Mouse (Mus musculus) forebrain, embryonic 11.5 days (tissue): ENCODE measurements around the gene Tada1. TPM values are rescaled to one million over a fixed set of nuclear protein-coding genes. Genes with fewer than 3 reads are reported as not detected.

Experiments
- ATAC-seq: fragments of 200-750 bp; cut with Nextera tagmentation; replicated peaks from 2 replicates; pipeline ENCODE4 v1.8.0; 2017; ENCODE audit warnings: moderate TSS enrichment; ENCODE audit not compliant: low FRiP score
- DNase-seq: peaks from one replicate; pipeline ENCODE4 v3.0.0-alpha.2; 2017; ENCODE audit warnings: low spot score
- H3K27ac ChIP-seq: fragments of 300-500 bp; sonication (generic); 2 replicates; pipeline ENCODE4 v1.5.1; 2014; ENCODE audit warnings: low read depth, low read length
- H3K27me3 ChIP-seq: fragments of 300-500 bp; sonication (generic); 2 replicates; pipeline ENCODE4 v1.6.1; 2014; ENCODE audit warnings: mild to moderate bottlenecking, low read length, mixed read lengths; ENCODE audit not compliant: control insufficient read depth, insufficient read depth
- H3K36me3 ChIP-seq: fragments of 300-500 bp; sonication (generic); 2 replicates; pipeline ENCODE4 v1.6.1; 2014; ENCODE audit warnings: mild to moderate bottlenecking, low read length, moderate library complexity, mixed read lengths; ENCODE audit not compliant: control insufficient read depth, insufficient read depth
- H3K4me1 ChIP-seq: fragments of 300-500 bp; sonication (generic); replicated peaks from 2 replicates; pipeline ENCODE4 v1.6.1; 2014; ENCODE audit warnings: low read length, mixed read lengths; ENCODE audit not compliant: control insufficient read depth, insufficient read depth
- H3K4me2 ChIP-seq: fragments of 300-500 bp; sonication (generic); 2 replicates; pipeline ENCODE4 v1.6.1; 2014; ENCODE audit warnings: low read depth, mild to moderate bottlenecking, low read length, moderate library complexity, mixed read lengths; ENCODE audit not compliant: severe bottlenecking
- H3K4me3 ChIP-seq: fragments of 300-500 bp; sonication (generic); 2 replicates; pipeline ENCODE4 v1.5.1; 2014; ENCODE audit warnings: low read depth, low read length
- H3K9ac ChIP-seq: fragments of 300-500 bp; sonication (generic); 2 replicates; pipeline ENCODE4 v1.6.1; 2014; ENCODE audit warnings: low read length
- H3K9me3 ChIP-seq: fragments of 300-500 bp; sonication (generic); 2 replicates; pipeline ENCODE4 v1.6.1; 2016; ENCODE audit warnings: low read length, mixed read lengths; ENCODE audit not compliant: control insufficient read depth
- WGBS: fragments of 180-500 bp; shearing (Covaris S2); extraction: QIAGEN DNeasy Blood & Tissue Kit; methylation state at CpG from one replicate; pipeline ENCODE4 v1.1.7; 2014; 5-methylcytosine and 5-hydroxymethylcytosine counted together
- polyA plus RNA-seq: library from polyadenylated mRNA; unstranded; fragments of >200 nt; fragmentation: Nextera tagmentation; extraction: Ambion mirVana; gene quantifications from 2 replicates; pipeline ENCODE4 v1.2.1, GENCODE M21; 2014

The Tada1 gene
- 64.0 and 70.1 TPM in 2 replicates for polyA plus RNA-seq

GRCm38 (mm10) chr1:166379013-166379629, at the start of gene Tada1:
Tada1 (plus strand) TSS chr1:166379097.
- Histone ChIP-seq H3K27me3 (no peaks in the 10 kb centered on the region), H3K9ac (peak within 1 kb of the TSS; percentile 96), H3K9me3 (no peaks in the 10 kb centered on the region), H3K4me2 (peak within 1 kb of the TSS; percentile 62), H3K36me3 (no peaks in the 10 kb centered on the region), H3K4me3 (peak within 1 kb of the TSS; percentile 93), H3K4me1 (peaks cover 5% of the 10 kb centered on the region), H3K27ac (peak within 1 kb of the TSS; percentile 60)
- ATAC-seq = peak; percentile 94
- under 1% methylated on average over 74 of the region's 81 CpGs for WGBS
- peak; percentile 98 for DNase-seq

GRCm38 (mm10) chr1:166330752-166331151, 48.1 kb upstream of the Tada1 start:
- H3K27me3 ChIP-seq = no peaks in the 10 kb centered on the region
- H3K9ac ChIP-seq = no peak overlapping the region
- H3K9me3 ChIP-seq = no peaks in the 10 kb centered on the region
- H3K27ac ChIP-seq = no peak overlapping the region
- WGBS = 70% methylated on average over 3 of the region's 3 CpGs
- DNase-seq = no peak
- no peaks in the 10 kb centered on the region for H3K4me1 ChIP-seq
- no peak overlapping the region for H3K4me2 ChIP-seq
- no peak for ATAC-seq
- no peak overlapping the region for H3K4me3 ChIP-seq
- H3K36me3 ChIP-seq = no peaks in the 10 kb centered on the region

- ATAC-seq = no peak
- WGBS = 92% methylated on average over 6 of the region's 6 CpGs
Measured at GRCm38 (mm10) chr1:166339110-166339509, 39.8 kb upstream of the Tada1 start.

GRCm38 (mm10) chr1:166342060-166342459, 36.8 kb upstream of the Tada1 start:
- DNase-seq = no peak
- Histone ChIP-seq H3K27me3 (no peaks in the 10 kb centered on the region), H3K9me3 (no peaks in the 10 kb centered on the region), H3K27ac (no peak overlapping the region), H3K4me3 (no peak overlapping the region), H3K4me1 (no peaks in the 10 kb centered on the region), H3K9ac (no peak overlapping the region), H3K36me3 (no peaks in the 10 kb centered on the region), H3K4me2 (no peak overlapping the region)
- no peak for ATAC-seq
- 77% methylated on average over 2 of the region's 2 CpGs for WGBS

More at GRCm38 (mm10) chr1:166339110-166339509, 39.8 kb upstream of the Tada1 start:
- Histone ChIP-seq H3K4me1 (no peaks in the 10 kb centered on the region), H3K36me3 (no peaks in the 10 kb centered on the region), H3K4me3 (no peak overlapping the region), H3K27ac (no peak overlapping the region), H3K9me3 (no peaks in the 10 kb centered on the region), H3K4me2 (no peak overlapping the region), H3K27me3 (no peaks in the 10 kb centered on the region), H3K9ac (no peak overlapping the region)
- no peak for DNase-seq

- H3K4me2 ChIP-seq = no peak overlapping the region
- DNase-seq = no peak
- ATAC-seq = no peak
- H3K4me1 ChIP-seq = no peaks in the 10 kb centered on the region
- H3K4me3 ChIP-seq = no peak overlapping the region
- H3K9me3 ChIP-seq = no peaks in the 10 kb centered on the region
- H3K36me3 ChIP-seq = no peaks in the 10 kb centered on the region
- no peak overlapping the region for H3K9ac ChIP-seq
- WGBS = 86% methylated on average over 1 of the region's 1 CpGs
- no peaks in the 10 kb centered on the region for H3K27me3 ChIP-seq
- no peak overlapping the region for H3K27ac ChIP-seq
Measured at GRCm38 (mm10) chr1:166342539-166342938, 36.4 kb upstream of the Tada1 start.

- no peak overlapping the region for H3K27ac ChIP-seq
- H3K27me3 ChIP-seq = no peaks in the 10 kb centered on the region
- no peaks in the 10 kb centered on the region for H3K36me3 ChIP-seq
- 64% methylated on average over 5 of the region's 5 CpGs for WGBS
- H3K4me1 ChIP-seq = no peaks in the 10 kb centered on the region
- DNase-seq (no peak), ATAC-seq (no peak)
- no peak overlapping the region for H3K4me2 ChIP-seq
- H3K4me3 ChIP-seq = no peak overlapping the region
- H3K9me3 ChIP-seq = no peaks in the 10 kb centered on the region
- no peak overlapping the region for H3K9ac ChIP-seq
Measured at GRCm38 (mm10) chr1:166343586-166343985, 35.3 kb upstream of the Tada1 start.

GRCm38 (mm10) chr1:166344300-166345077, 34.4 kb upstream of the Tada1 start:
- H3K36me3 ChIP-seq = no peaks in the 10 kb centered on the region
- WGBS = 54% methylated on average over 8 of the region's 8 CpGs
- ATAC-seq (peak; percentile 53; the same call in 1 of the 2 replicates), DNase-seq (peak; percentile 68)
- H3K27ac ChIP-seq = no peak overlapping the region
- no peaks in the 10 kb centered on the region for H3K4me1 ChIP-seq
- no peaks in the 10 kb centered on the region for H3K27me3 ChIP-seq
- H3K4me3 ChIP-seq = no peak overlapping the region
- H3K4me2 ChIP-seq = no peak overlapping the region
- H3K9ac ChIP-seq = no peak overlapping the region
- H3K9me3 ChIP-seq = no peaks in the 10 kb centered on the region

GRCm38 (mm10) chr1:166345602-166346001, 33.3 kb upstream of the Tada1 start:
- H3K27me3 ChIP-seq = no peaks in the 10 kb centered on the region
- no peaks in the 10 kb centered on the region for H3K36me3 ChIP-seq
- no peak overlapping the region for H3K4me2 ChIP-seq
- H3K4me3 ChIP-seq = no peak overlapping the region
- no peaks in the 10 kb centered on the region for H3K9me3 ChIP-seq
- WGBS = 93% methylated on average over 6 of the region's 6 CpGs
- DNase-seq = no peak
- no peak for ATAC-seq
- H3K27ac ChIP-seq = no peak overlapping the region
- H3K4me1 ChIP-seq = no peaks in the 10 kb centered on the region
- H3K9ac ChIP-seq = no peak overlapping the region
